Mouse (Mus musculus) hindbrain, embryonic 11.5 days (tissue): Measurements from ENCODE around the gene Flt3l. TPM values are rescaled to one million over a fixed set of nuclear protein-coding genes. Genes with fewer than 3 reads are reported as not detected.

Experiments
- ATAC-seq: fragments of 200-750 bp; cut with Nextera tagmentation; 2 replicates; pipeline ENCODE4 v1.8.0; 2017; ENCODE audit warnings: mild to moderate bottlenecking, moderate TSS enrichment, moderate library complexity; ENCODE audit not compliant: low FRiP score
- DNase-seq: peaks from one replicate; pipeline ENCODE4 v3.0.0-alpha.2; 2015; ENCODE audit warnings: low spot score
- H3K27ac ChIP-seq: fragments of 300-500 bp; sonication (generic); 2 replicates; pipeline ENCODE4 v1.5.1; 2014; ENCODE audit warnings: mild to moderate bottlenecking, low read depth, low read length
- H3K27me3 ChIP-seq: fragments of 300-500 bp; sonication (generic); 2 replicates; pipeline ENCODE4 v1.6.1; 2014; ENCODE audit warnings: mild to moderate bottlenecking, low read length, moderate library complexity, mixed read lengths; ENCODE audit not compliant: control insufficient read depth, insufficient read depth
- H3K36me3 ChIP-seq: fragments of 300-500 bp; sonication (generic); 2 replicates; pipeline ENCODE4 v1.6.1; 2014; ENCODE audit warnings: mild to moderate bottlenecking, low read length, moderate library complexity, mixed read lengths; ENCODE audit not compliant: control insufficient read depth, insufficient read depth
- H3K4me1 ChIP-seq: fragments of 300-500 bp; sonication (generic); replicated peaks from 2 replicates; pipeline ENCODE4 v1.6.1; 2014; ENCODE audit warnings: low read length, mixed read lengths; ENCODE audit not compliant: control insufficient read depth, insufficient read depth
- H3K4me2 ChIP-seq: fragments of 300-500 bp; sonication (generic); replicated peaks from 2 replicates; pipeline ENCODE4 v1.6.1; 2014; ENCODE audit warnings: mild to moderate bottlenecking, low read depth, low read length
- H3K4me3 ChIP-seq: fragments of 300-500 bp; sonication (generic); 2 replicates; pipeline ENCODE4 v1.5.1; 2014; ENCODE audit warnings: low read depth, low read length
- H3K9ac ChIP-seq: fragments of 300-500 bp; sonication (generic); 2 replicates; pipeline ENCODE4 v1.6.1; 2014; ENCODE audit warnings: low read depth, low read length
- H3K9me3 ChIP-seq: fragments of 300-500 bp; sonication (generic); 2 replicates; pipeline ENCODE4 v1.6.1; 2016; ENCODE audit warnings: low read length; ENCODE audit not compliant: control insufficient read depth
- WGBS: fragments of 180-500 bp; shearing (Covaris S2); extraction: QIAGEN DNeasy Blood & Tissue Kit; methylation state at CpG from one replicate; pipeline ENCODE4 v1.1.7; 2014; 5-methylcytosine and 5-hydroxymethylcytosine counted together
- polyA plus RNA-seq: library from polyadenylated mRNA; unstranded; fragments of >200 nt; fragmentation: Nextera tagmentation; extraction: Ambion mirVana; gene quantifications from 2 replicates; pipeline ENCODE4 v1.2.1, GENCODE M21; 2014

Flt3l gene
- polyA plus RNA-seq, 1 experiment from 2014 or later = 1.5 TPM

- DNase-seq (no peak), ATAC-seq (no peak)
- Histone ChIP-seq H3K27ac (no peak overlapping the region), H3K9me3 (no peaks in the 10 kb centered on the region), H3K36me3 (no peaks in the 10 kb centered on the region), H3K4me3 (no peak overlapping the region), H3K27me3 (no peaks in the 10 kb centered on the region), H3K4me1 (no peaks in the 10 kb centered on the region), H3K4me2 (no peak overlapping the region), H3K9ac (no peak overlapping the region)
- WGBS = 79% methylated on average over 6 of the region's 6 CpGs
Observed at GRCm38 (mm10) chr7:45095367-45095766, 40.9 kb downstream of the Flt3l start.

GRCm38 (mm10) chr7:45094121-45094520 lies 42.1 kb downstream of the Flt3l start:
- Histone ChIP-seq H3K27ac (no peak overlapping the region), H3K9me3 (no peaks in the 10 kb centered on the region), H3K27me3 (no peaks in the 10 kb centered on the region), H3K4me2 (no peak overlapping the region), H3K4me3 (no peak overlapping the region), H3K4me1 (no peaks in the 10 kb centered on the region), H3K9ac (no peak overlapping the region), H3K36me3 (no peaks in the 10 kb centered on the region)
- DNase-seq (no peak), ATAC-seq (no peak)
- WGBS = 38% methylated on average over 7 of the region's 7 CpGs

DNA sequence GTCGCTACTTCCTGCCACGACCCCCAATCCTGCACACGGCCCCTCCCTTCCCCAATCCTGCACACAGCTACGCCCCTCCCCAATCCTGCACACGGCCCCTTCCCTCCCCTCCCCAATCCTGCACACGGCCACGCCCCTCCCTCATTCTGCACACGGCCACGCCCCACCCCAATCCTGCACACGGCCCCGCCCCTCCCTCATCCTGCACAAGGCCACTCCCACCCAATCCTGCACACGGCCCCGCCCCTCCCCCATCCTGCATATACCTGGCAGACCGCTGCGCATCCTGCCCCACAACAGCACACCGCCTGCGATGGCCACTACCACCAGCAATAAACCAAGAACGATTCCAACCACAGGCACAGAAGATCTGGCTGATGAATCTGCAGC lies 42.7 kb downstream of the Flt3l start:
- H3K36me3 ChIP-seq = no peaks in the 10 kb centered on the region
- no peak for ATAC-seq
- 33% methylated on average over 18 of the region's 18 CpGs for WGBS
- H3K4me2 ChIP-seq = no peak overlapping the region
- no peak overlapping the region for H3K27ac ChIP-seq
- peak; percentile 39 for DNase-seq
- no peak overlapping the region for H3K4me3 ChIP-seq
- no peaks in the 10 kb centered on the region for H3K4me1 ChIP-seq
- H3K9me3 ChIP-seq = no peaks in the 10 kb centered on the region
- H3K27me3 ChIP-seq = no peaks in the 10 kb centered on the region
- no peak overlapping the region for H3K9ac ChIP-seq

DNA sequence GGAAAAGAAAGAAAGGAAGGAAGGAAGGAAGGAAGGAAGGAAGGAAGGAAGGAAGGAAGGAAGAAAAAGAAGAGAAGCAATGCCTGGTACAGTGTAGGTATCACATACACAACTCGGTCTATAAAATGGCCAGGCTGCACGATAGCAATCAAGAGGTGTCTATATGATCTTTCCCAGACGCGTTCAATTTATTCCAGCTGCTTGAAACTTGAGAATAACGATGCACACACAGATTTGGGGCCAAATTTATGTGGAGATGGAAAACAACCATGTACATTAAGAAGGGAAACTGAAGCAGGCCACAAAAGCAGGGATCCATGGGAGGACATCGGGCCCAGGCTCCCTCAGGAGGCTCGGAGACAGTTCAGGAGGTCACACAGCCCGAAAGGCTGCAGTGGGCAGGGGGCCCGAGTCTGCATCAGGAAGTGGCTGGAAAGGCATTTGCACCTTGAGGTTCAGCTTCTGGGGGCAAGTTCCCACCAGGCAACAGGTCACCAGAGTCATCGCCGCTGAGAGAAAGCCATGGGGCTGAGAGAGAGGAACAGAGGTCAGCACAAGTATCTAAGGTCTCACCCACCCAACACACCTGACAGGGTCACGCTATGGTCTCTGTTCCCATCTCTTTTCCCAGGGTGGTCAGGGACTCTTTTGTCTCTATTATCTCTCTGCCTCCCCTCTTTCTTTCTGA lies 43.3 kb downstream of the Flt3l start:
- 59% methylated on average over 12 of the region's 12 CpGs for WGBS
- ATAC-seq (no peak), DNase-seq (no peak)

DNA sequence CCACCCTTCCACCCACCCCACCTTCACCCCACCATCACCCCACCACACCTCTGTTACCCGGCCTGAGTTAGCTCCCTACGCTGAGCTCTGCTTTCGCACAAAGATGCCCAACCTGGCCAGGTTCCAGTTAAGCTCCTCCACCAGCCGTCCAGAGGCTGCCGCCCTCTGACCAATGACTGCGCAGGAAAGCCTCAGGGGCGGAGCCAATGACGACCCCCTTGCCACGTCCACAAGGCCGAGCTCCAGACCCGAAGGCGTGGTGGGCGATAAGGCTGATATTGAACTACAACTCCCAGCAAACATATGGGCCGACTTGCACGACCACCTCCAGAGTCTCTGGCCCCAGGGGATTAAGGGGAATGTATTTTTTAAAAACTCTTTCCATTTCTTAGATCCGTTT lies 44.2 kb downstream of the Flt3l start, which contains the start of gene Rcn3:
Rcn3 (minus strand) TSS at position 174 of the 400 bp plus-strand sequence.
- H3K27ac ChIP-seq = no peak within 1 kb of the TSS
- H3K9me3 ChIP-seq = no peaks in the 10 kb centered on the region
- DNase-seq = peak; percentile 92

More for the DNA sequence above, 43.3 kb downstream of the Flt3l start:
- no peaks in the 10 kb centered on the region for H3K9me3 ChIP-seq
- H3K4me2 ChIP-seq = no peak overlapping the region
- H3K36me3 ChIP-seq = no peaks in the 10 kb centered on the region
- no peaks in the 10 kb centered on the region for H3K4me1 ChIP-seq
- no peaks in the 10 kb centered on the region for H3K27me3 ChIP-seq
- no peak overlapping the region for H3K9ac ChIP-seq
- no peak overlapping the region for H3K4me3 ChIP-seq
- no peak overlapping the region for H3K27ac ChIP-seq

GRCm38 (mm10) chr7:45091001-45091990 lies 44.9 kb downstream of the Flt3l start:
- 15% methylated on average over 35 of the region's 35 CpGs for WGBS
- Histone ChIP-seq H3K4me3 (peak overlapping the region; percentile 43), H3K27me3 (no peaks in the 10 kb centered on the region), H3K4me2 (peak overlapping the region; percentile 57), H3K9ac (peak overlapping the region; percentile 53), H3K36me3 (peaks cover 5% of the 10 kb centered on the region; the same call in 1 of the 2 replicates), H3K4me1 (no peaks in the 10 kb centered on the region), H3K9me3 (no peaks in the 10 kb centered on the region), H3K27ac (no peak overlapping the region)
- DNase-seq = peak; percentile 47
- peak; percentile 31; the same call in 1 of the 2 replicates for ATAC-seq

More for the DNA sequence above, 44.2 kb downstream of the Flt3l start, which contains the start of gene Rcn3:
- Histone ChIP-seq H3K4me3 (peak within 1 kb of the TSS; percentile 43), H3K27me3 (no peaks in the 10 kb centered on the region), H3K9ac (peak within 1 kb of the TSS; percentile 53), H3K36me3 (no peaks in the 10 kb centered on the region), H3K4me2 (peak within 1 kb of the TSS; percentile 57), H3K4me1 (no peaks in the 10 kb centered on the region)
- WGBS = 0% methylated on average over 16 of the region's 16 CpGs
- peak; percentile 93 for ATAC-seq

DNA sequence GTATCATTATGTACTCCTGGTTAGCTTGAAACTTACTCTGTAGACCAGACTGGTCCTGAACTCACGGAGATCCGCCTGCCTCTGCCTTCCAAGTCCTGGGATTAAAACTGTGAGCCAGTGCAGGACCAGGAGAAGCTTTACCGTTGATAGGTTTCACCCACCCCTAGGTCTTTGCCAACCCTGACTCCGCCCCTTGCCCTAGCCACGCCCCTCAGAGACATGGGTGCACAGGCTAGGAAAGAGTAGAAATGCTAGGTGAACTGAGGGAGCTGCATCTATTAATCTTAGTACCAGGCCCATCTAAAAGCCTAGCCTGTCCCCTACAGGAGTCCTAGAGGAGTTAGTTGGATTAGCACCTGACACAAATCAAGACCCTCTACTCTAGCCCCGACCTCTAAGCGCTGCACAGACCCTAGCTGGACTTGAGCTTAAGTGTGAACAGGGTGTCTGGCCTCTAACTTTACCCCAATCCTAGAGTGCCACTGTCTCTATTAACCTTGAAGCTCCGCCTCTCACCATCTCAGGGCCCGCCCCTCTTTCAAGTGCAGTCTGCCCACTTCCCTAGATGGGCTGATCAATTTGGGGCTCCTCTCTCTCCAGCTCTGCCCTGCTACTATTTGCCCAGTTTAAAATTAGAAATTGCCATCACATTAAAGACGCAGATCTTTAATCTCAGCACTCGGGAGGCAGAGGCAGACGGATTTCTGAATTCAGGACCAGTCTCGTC lies 45.8 kb downstream of the Flt3l start:
- Histone ChIP-seq H3K4me1 (no peaks in the 10 kb centered on the region), H3K9me3 (no peaks in the 10 kb centered on the region), H3K9ac (no peak overlapping the region), H3K4me3 (no peak overlapping the region), H3K4me2 (no peak overlapping the region), H3K27me3 (no peaks in the 10 kb centered on the region), H3K27ac (no peak overlapping the region), H3K36me3 (peaks cover 7% of the 10 kb centered on the region; the same call in 1 of the 2 replicates)
- WGBS = 83% methylated on average over 13 of the region's 13 CpGs
- DNase-seq (no peak), ATAC-seq (no peak)

DNA sequence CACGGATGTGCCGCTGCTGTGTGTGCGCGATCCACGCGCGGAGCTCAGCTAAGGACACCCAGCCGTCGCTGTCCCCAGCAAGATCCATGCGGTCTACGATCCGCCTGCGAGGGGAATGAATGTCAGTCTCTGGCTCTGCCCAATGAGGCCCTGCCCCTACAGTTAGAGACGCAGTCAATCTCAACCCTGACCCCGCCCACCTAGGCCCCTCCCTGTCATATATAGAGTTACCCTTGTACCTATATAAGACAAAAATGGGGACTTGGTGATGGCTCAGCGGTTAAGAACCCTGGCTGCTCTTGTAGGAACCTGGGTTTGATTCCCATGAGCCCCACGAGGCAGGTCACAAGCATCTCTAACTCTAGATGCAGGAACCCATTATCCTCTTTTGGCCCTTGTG lies 47.6 kb downstream of the Flt3l start:
- ATAC-seq = no peak
- no peaks in the 10 kb centered on the region for H3K27me3 ChIP-seq
- 91% methylated on average over 17 of the region's 17 CpGs for WGBS

More for the DNA sequence above, 47.6 kb downstream of the Flt3l start:
- no peak overlapping the region for H3K27ac ChIP-seq
- no peak overlapping the region for H3K9ac ChIP-seq
- H3K36me3 ChIP-seq = peaks cover 7% of the 10 kb centered on the region; the same call in 1 of the 2 replicates
- no peak for DNase-seq
- H3K9me3 ChIP-seq = no peaks in the 10 kb centered on the region
- H3K4me2 ChIP-seq = no peak overlapping the region
- no peak overlapping the region for H3K4me3 ChIP-seq
- H3K4me1 ChIP-seq = no peaks in the 10 kb centered on the region
